Comparison of ENCODE assay signal across 18 mouse cellular contexts in the genomic region with DNA sequence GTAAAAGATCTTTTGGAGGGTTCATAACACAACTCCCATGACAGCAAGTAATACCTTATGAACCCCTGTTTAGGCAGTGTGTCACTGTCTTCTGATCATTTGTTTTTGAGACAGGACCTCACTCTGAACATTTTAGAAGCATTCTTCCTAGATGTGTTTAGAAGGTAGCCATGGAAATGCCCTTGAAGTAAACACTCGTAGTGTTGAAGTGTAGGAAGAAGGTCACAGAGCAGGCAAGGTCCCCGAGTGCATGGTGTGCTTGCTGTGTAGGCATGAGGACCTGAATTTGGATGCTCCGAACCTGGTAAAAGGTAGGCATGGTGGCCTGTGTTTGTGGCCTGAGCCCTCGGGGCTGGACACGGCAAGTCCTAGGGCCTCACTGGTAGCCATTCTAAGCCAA. TPM values are rescaled to one million over a fixed set of nuclear protein-coding genes. Genes with fewer than 3 reads are reported as not detected.
DNase-seq lines count a peak whose midpoint lies in the region; ATAC-seq and TF ChIP-seq lines count a peak whose summit lies in the region.
"Had no signal": no experiment of that assay in that cellular context is flagged by ENCODE, and none has a peak within 500 bp of the region (broad histone marks: within the 10 kb centered on the region; RNA-seq: fewer than 3 reads in every experiment).

No protein-coding gene starts in this region.

- TF ChIP-seq POLR2A in heart, adult 2 months (IDR thresholded peaks at IDR 0.05; ENCODE audit: insufficient read depth, low read depth, low read length) = no peak
- TF ChIP-seq POLR2A in kidney, adult 2 months (IDR thresholded peaks at IDR 0.05; ENCODE audit: low read depth, low read length) = no peak
- TF ChIP-seq POLR2A in lung, adult 2 months (IDR thresholded peaks at IDR 0.05; ENCODE audit: borderline replicate concordance, extremely low read depth, low read depth, low read length) = no peak

- no peak overlapping the region for H3K4me3 ChIP-seq in heart, embryonic 12.5 days
- no peak overlapping the region for H3K4me3 ChIP-seq in heart, adult 2 months
- H3K4me3 ChIP-seq in kidney, adult 2 months (ENCODE audit: insufficient read depth, low read depth, low read length) = no peak overlapping the region
- H3K4me3 ChIP-seq in lung, postnatal 0 days (ENCODE audit: low read depth, low read length) = no peak overlapping the region
- no peak overlapping the region for H3K4me3 ChIP-seq in lung, adult 2 months (replicated peaks; ENCODE audit: extremely low read depth, low read depth, low read length)
- H3K4me3 ChIP-seq in macrophage (ENCODE audit: inconsistent target) = no peak overlapping the region
- H3K4me3 ChIP-seq: forebrain, embryonic 13.5 days; layer of hippocampus, adult 2 months; left cerebral cortex, adult 2 months; limb, embryonic 13.5 days had no signal

- peaks cover 53% of the 10 kb centered on the region for H3K36me3 ChIP-seq in heart, embryonic 12.5 days
- peaks cover 2% of the 10 kb centered on the region for H3K36me3 ChIP-seq in heart, adult 2 months (ENCODE audit: control insufficient read depth, insufficient read depth, low read length)
- H3K36me3 ChIP-seq in kidney, adult 2 months (ENCODE audit: control insufficient read depth, insufficient read depth, low read length) = peaks cover 4% of the 10 kb centered on the region; the same call in 1 of the 2 replicates
- H3K36me3 ChIP-seq in lung, postnatal 0 days (ENCODE audit: insufficient read depth, low read length) = no peaks in the 10 kb centered on the region; the same call in 1 of the 2 replicates
- H3K36me3 ChIP-seq in macrophage (ENCODE audit: inconsistent target) = peaks cover 53% of the 10 kb centered on the region

- no peak for TF ChIP-seq EP300 in heart, adult 2 months (IDR thresholded peaks at IDR 0.05; ENCODE audit: insufficient read depth, low read depth, low read length)
- no peak for TF ChIP-seq EP300 in lung, postnatal 0 days (IDR thresholded peaks at IDR 0.05)

- DNase-seq in heart, adult 2 months = no peak
- no peak for DNase-seq in kidney, adult 2 months
- no peak for DNase-seq in kidney, adult 8-10 months
- DNase-seq in lung, postnatal 0 days (ENCODE audit: low spot score) = no peak
- DNase-seq in lung, adult 2 months = no peak
- DNase-seq in right cerebral cortex, postnatal 14 days = no peak
- DNase-seq: cerebellum, adult 8-10 months; cerebellum, postnatal 36 days; gastrocnemius, postnatal 10 days; midbrain, embryonic 14.5 days; thymus, postnatal 25 days had no signal

- no peaks in the 10 kb centered on the region for H3K9me3 ChIP-seq in heart, embryonic 12.5 days (replicated peaks)
- H3K9me3 ChIP-seq in lung, postnatal 0 days (ENCODE audit: low read length) = no peaks in the 10 kb centered on the region
- H3K9me3 ChIP-seq: forebrain, embryonic 13.5 days; limb, embryonic 13.5 days had no signal

- ATAC-seq in heart, embryonic 12.5 days (ENCODE audit: insufficient number of reproducible peaks, low FRiP score) = no peak
- peak; percentile 28; the same call in 1 of the 2 replicates for ATAC-seq in lung, postnatal 0 days

- no peak overlapping the region for H3K4me2 ChIP-seq in heart, embryonic 12.5 days
- no peak overlapping the region for H3K4me2 ChIP-seq in lung, postnatal 0 days (replicated peaks; ENCODE audit: low read depth, low read length)
- H3K4me2 ChIP-seq: forebrain, embryonic 13.5 days; hindbrain, embryonic 14.5 days; limb, embryonic 13.5 days had no signal

- intact Hi-C loops in heart, adult 2 months (cut with DNase I) = no loop called here

- no peaks in the 10 kb centered on the region for H3K27me3 ChIP-seq in heart, embryonic 12.5 days (replicated peaks)
- no peaks in the 10 kb centered on the region for H3K27me3 ChIP-seq in heart, adult 2 months (ENCODE audit: control insufficient read depth, insufficient read depth, low read length)
- H3K27me3 ChIP-seq in kidney, adult 2 months (replicated peaks; ENCODE audit: control insufficient read depth, insufficient read depth, low read length) = no peaks in the 10 kb centered on the region
- H3K27me3 ChIP-seq in lung, postnatal 0 days (replicated peaks; ENCODE audit: insufficient read depth, low read length) = no peaks in the 10 kb centered on the region
- H3K27me3 ChIP-seq: forebrain, embryonic 13.5 days; limb, embryonic 13.5 days had no signal

- H3K79me2 ChIP-seq in heart, adult 2 months (replicated peaks; ENCODE audit: control insufficient read depth, insufficient read depth, low read length) = no peaks in the 10 kb centered on the region
- no peaks in the 10 kb centered on the region; the same call in 1 of the 2 replicates for H3K79me2 ChIP-seq in macrophage (ENCODE audit: inconsistent target)

- 68% methylated on average over 5 of the region's 5 CpGs for WGBS in heart, embryonic 12.5 days
- 73% methylated on average over 5 of the region's 5 CpGs for WGBS in heart, adult 2 months
- 74% methylated on average over 5 of the region's 5 CpGs for WGBS in kidney, adult 2 months
- WGBS in lung, postnatal 0 days = 70% methylated on average over 5 of the region's 5 CpGs
- WGBS in lung, adult 2 months = 72% methylated on average over 5 of the region's 5 CpGs
- 92% methylated on average over 5 of the region's 5 CpGs for WGBS in macrophage (ENCODE audit: missing documents)

- H3K4me1 ChIP-seq in heart, embryonic 12.5 days (replicated peaks) = peaks cover 11% of the 10 kb centered on the region
- H3K4me1 ChIP-seq in heart, adult 2 months (ENCODE audit: control insufficient read depth, insufficient read depth, low read length) = peaks cover 2% of the 10 kb centered on the region
- H3K4me1 ChIP-seq in kidney, adult 2 months (ENCODE audit: control insufficient read depth, insufficient read depth, low read length) = peaks cover 13% of the 10 kb centered on the region; the same call in 1 of the 2 replicates
- H3K4me1 ChIP-seq in lung, postnatal 0 days (ENCODE audit: insufficient read depth, low read depth, low read length) = no peaks in the 10 kb centered on the region
- H3K4me1 ChIP-seq in lung, adult 2 months (ENCODE audit: control insufficient read depth, insufficient read depth, low read length) = no peaks in the 10 kb centered on the region
- H3K4me1 ChIP-seq: forebrain, embryonic 13.5 days had no signal

- H3K9ac ChIP-seq in heart, embryonic 12.5 days = no peak overlapping the region
- H3K9ac ChIP-seq in heart, adult 2 months (ENCODE audit: low read depth, low read length) = no peak overlapping the region
- no peak overlapping the region for H3K9ac ChIP-seq in lung, postnatal 0 days (replicated peaks; ENCODE audit: low read depth)
- H3K9ac ChIP-seq: forebrain, embryonic 13.5 days; hindbrain, embryonic 14.5 days; limb, embryonic 13.5 days had no signal

- no peak for TF ChIP-seq CTCF in heart, adult 2 months (IDR thresholded peaks at IDR 0.05)
- TF ChIP-seq CTCF in kidney, adult 2 months (conservative IDR thresholded peaks at IDR 0.05; ENCODE audit: insufficient read depth, insufficient read length, low read depth, low read length) = no peak
- no peak for TF ChIP-seq CTCF in lung, postnatal 0 days (IDR thresholded peaks at IDR 0.05)
- no peak for TF ChIP-seq CTCF in lung, adult 2 months (IDR thresholded peaks at IDR 0.05; ENCODE audit: insufficient read depth, low read length)

- H3K27ac ChIP-seq in heart, embryonic 12.5 days (ENCODE audit: poor library complexity, severe bottlenecking) = peak overlapping the region; percentile 44; the same call in 1 of the 2 replicates
- H3K27ac ChIP-seq in heart, adult 2 months = no peak overlapping the region; the same call in 1 of the 2 replicates
- H3K27ac ChIP-seq in kidney, adult 2 months (ENCODE audit: insufficient read depth, low read depth, low read length) = peak overlapping the region; percentile 96; the same call in 1 of the 2 replicates
- no peak overlapping the region for H3K27ac ChIP-seq in lung, postnatal 0 days (ENCODE audit: low read length)
- H3K27ac ChIP-seq in macrophage = peak overlapping the region; percentile 99
- H3K27ac ChIP-seq: forebrain, embryonic 13.5 days; hindbrain, embryonic 14.5 days; left cerebral cortex, adult 2 months; limb, embryonic 13.5 days had no signal

RNA-seq across cellular contexts. Expression of gene Grsf1, which starts 44.4 kb away (rescaled TPM):
- polyA plus RNA-seq in heart, embryonic 12.5 days (2016; fragmentation: Nextera tagmentation; extraction: Ambion mirVana) = 88.2 and 90.1 TPM in 2 replicates
- 100 to 1,000 TPM; 187 to 211 TPM for total RNA-seq in heart, adult 2 months (2021)
- polyA plus RNA-seq in heart, adult 2 months (2012; rRNA removed) = 63.6 and 111 TPM in 2 replicates
- 58.4 and 60.7 TPM in 2 replicates for polyA plus RNA-seq in kidney, adult 2 months (2012; rRNA removed)
- polyA plus RNA-seq in lung, postnatal 0 days (2015; fragmentation: Nextera tagmentation; extraction: Ambion mirVana) = 45.4 and 46.0 TPM in 2 replicates
- 20.1 and 23.5 TPM in 2 replicates for polyA plus RNA-seq in lung, adult 2 months (2012; rRNA removed)
- total RNA-seq in macrophage (2018; cell fraction: chromatin; rRNA removed) = 10 to 100 TPM in 24 of 26 experiments, 1 to 10 TPM in 2; 4.9 to 38.6 (median 23.7) TPM
- 10 to 100 TPM; 36.7 to 63.9 (median 51.1) TPM for total RNA-seq in macrophage (2018; cell fraction: cytosol; rRNA removed)
- total RNA-seq in macrophage (2018; cell fraction: nucleus; rRNA removed) = 10 to 100 TPM; 16.1 to 42.0 (median 22.8) TPM
- 46.1 to 114 TPM (median 64.2 TPM) in 3 replicates for polyA plus RNA-seq in macrophage (2018)

Comparison
In these comparisons a context has a peak if more than half of its experiments do, and no peak if none do; other contexts are left out.
1. H3K27ac ChIP-seq: peak in heart, embryonic 12.5 days (single experiment), kidney, adult 2 months (single experiment) and macrophage (single experiment); none in heart, adult 2 months (single experiment) and lung, postnatal 0 days (single experiment).